Mouse (Mus musculus): ENCODE data around the gene Tcf23.
A peak's percentile ranks its signal among the peaks of the same experiment; 100 is the strongest.
"Not testable (repeated sequence)": the region's sequence is repeated elsewhere in the genome, so short reads cannot be mapped to it uniquely, and the experiment has no call there.

Gene Tcf23

GRCm38 (mm10) chr5:31000993-31001392 is 32.5 kb downstream of the Tcf23 start:
- DNase-seq: no peak

GRCm38 (mm10) chr5:31001560-31001959 is 33.1 kb downstream of the Tcf23 start:
- no peak for DNase-seq

DNA sequence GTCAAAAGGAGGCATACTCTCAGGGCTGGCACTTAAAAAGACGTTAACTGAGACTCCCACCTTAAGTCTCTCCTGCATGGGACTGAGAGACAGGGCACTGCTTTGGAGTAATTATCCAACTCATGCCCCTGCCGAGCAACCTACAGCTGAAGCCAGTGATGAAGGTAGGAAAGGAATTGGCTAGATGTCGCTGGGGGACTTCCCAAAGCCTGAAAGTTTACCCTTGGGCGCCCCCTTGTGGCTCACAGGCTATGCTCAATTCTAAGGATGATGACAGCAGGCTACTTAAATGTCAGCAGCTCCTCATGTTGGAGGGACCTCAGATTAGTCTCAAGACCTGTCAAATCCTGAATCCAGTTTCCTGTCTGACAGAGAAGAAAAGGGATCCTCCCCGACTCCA is 35.7 kb downstream of the Tcf23 start:
- DNase-seq: peak; percentile 85

DNA sequence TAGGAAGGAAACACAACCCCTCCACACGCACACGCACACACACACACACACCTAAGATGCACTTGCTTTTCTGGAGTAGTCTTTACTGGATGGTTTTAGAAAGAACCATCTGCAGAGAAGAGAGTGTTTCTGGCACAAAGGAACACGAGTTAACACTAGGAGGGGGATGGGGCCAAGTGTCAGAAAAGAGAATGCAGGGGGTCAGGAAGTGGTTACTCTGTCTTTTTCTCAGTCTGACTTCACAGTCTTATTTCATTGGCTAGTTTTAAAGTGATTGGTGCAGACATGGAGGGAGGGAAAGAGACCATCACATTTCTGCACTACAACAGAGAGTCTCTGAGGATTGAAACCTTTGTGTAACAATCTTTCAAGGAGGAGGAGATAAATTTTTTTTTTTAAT is 44.3 kb downstream of the Tcf23 start:
- DNase-seq: no peak

- no peak for DNase-seq
Observed at GRCm38 (mm10) chr5:31015913-31016312, 47.5 kb downstream of the Tcf23 start.

DNA sequence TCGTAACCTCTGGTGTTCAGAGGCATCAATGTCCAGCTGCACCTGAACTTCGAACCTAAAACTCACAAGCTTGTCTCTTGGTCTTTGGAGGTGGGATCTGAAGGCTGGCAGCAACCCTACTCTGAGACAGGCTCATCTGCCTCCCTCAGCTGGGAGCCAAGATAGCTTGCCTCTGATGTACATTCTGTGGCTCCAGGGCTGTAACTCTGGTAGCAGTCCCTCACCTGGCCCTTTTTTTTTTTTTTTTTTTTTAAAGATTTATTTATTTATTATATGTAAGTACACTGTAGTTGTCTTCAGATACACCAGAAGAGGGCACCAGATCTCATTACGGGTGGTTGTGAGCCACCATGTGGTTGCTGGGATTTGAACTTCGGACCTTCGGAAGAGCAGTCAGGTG is 53.3 kb downstream of the Tcf23 start:
- DNase-seq: not testable (repeated sequence)

GRCm38 (mm10) chr5:31022690-31023089 is 54.2 kb downstream of the Tcf23 start:
- no peak for DNase-seq

DNA sequence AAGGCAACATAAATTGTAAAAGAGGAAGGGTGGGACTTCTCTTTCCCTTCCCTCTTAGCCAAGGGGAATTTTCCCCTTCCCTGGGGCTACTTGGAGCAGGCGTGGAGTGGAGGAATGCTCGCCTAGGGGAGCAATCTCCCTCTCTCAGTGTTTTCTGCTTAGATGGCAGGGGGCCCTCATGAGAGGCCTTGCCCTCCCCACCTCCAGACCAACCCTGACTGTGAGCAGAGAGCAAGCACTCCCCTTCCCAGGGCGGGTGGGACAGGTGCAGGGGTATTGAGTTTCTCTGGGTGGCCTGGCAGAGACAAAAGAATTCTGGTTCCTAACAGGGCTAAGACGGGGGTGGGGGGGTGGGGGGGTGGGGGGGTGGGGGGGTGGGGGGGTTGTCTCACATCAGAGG is 54.8 kb downstream of the Tcf23 start:
- no peak for DNase-seq

DNA sequence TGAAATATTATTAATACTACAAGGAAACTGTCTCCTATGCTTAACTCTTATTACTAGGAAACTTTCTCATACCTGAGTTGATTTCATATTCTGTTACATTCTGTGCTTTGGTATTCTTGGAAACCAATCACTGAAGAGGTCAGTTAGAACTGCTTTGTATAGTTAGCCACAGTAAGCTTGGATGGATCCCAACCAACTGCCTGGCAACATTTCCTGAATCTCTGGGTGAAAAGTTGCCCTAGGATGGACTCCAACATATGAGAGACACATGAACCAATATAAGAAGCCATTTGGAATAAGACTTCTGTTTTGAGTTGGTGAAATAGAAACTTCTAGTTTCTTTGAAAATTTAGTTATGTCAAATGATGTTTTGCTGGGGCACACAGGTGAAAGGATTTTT is 56.2 kb downstream of the Tcf23 start:
- no peak for DNase-seq
